Mouse (Mus musculus): ENCODE results near the gene Wfdc6a. TPM values are rescaled to one million over a fixed set of nuclear protein-coding genes. Genes with fewer than 3 reads are reported as not detected.

Gene Wfdc6a
- polyA plus RNA-seq, 1 experiment, result not detected

DNA sequence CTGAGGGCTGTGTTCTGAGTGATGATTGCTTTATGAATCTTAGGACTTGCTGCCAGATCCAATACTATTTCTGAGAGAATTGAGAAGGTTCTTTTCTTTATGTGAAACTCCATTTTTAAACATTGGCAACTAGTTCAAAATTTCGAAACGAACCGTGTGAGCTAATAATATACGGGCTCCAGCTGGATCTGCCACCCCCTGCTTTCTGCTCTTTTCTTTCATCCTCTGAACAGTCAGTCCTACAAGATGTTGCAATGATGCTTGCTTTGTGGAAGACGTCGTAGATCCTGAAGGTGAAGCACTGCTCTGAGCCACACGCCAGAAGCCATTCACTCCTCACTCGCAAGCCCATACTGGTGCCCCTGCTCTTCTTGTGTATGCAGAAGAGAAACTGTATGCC is 26.8 kb downstream of the Wfdc6a start:
- no peaks in the 10 kb centered on the region for H3K9me3 ChIP-seq (ENCODE audit: control insufficient read depth, low read length)
- H3K36me3 ChIP-seq (ENCODE audit: control insufficient read depth), result no peaks in the 10 kb centered on the region
- TF ChIP-seq TAL1 (IDR thresholded peaks at IDR 0.05; ENCODE audit: low read length) (no peak), GATA1 (IDR thresholded peaks at IDR 0.05; ENCODE audit: low read length) (no peak)
- H3K27me3 ChIP-seq (ENCODE audit: control insufficient read depth), result peaks cover 21% of the 10 kb centered on the region
- no peak overlapping the region for H3K4me3 ChIP-seq (replicated peaks)
- H3K4me1 ChIP-seq (ENCODE audit: control insufficient read depth), result no peaks in the 10 kb centered on the region

DNA sequence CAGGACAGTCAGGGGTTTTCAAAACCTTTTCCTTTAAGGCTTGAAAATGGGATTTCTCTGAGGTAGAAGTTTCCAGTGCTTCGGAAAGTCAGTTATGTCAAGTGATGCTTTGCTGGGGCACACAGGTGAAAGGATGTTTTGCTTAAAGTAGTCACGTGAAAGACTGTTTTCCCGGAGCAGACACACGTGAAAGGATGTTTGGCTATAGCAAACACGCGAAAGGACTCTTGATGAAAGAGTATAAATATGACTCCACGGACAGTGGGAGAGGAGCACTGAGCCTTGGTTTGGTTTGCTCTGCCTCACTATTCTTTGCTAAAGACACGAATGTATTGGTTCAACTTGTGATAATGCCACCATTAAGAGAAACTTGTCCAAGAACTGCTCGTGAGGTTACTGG is 33.7 kb downstream of the Wfdc6a start:
- no peaks in the 10 kb centered on the region for H3K36me3 ChIP-seq (ENCODE audit: control insufficient read depth)
- H3K27me3 ChIP-seq (ENCODE audit: control insufficient read depth), result no peaks in the 10 kb centered on the region
- H3K4me3 ChIP-seq (replicated peaks), result no peak overlapping the region
- no peaks in the 10 kb centered on the region for H3K4me1 ChIP-seq (ENCODE audit: control insufficient read depth)
- TF ChIP-seq GATA1 (IDR thresholded peaks at IDR 0.05; ENCODE audit: low read length) (no peak), TAL1 (IDR thresholded peaks at IDR 0.05; ENCODE audit: low read length) (no peak)
- H3K9me3 ChIP-seq (ENCODE audit: control insufficient read depth, low read length), result no peaks in the 10 kb centered on the region

DNA sequence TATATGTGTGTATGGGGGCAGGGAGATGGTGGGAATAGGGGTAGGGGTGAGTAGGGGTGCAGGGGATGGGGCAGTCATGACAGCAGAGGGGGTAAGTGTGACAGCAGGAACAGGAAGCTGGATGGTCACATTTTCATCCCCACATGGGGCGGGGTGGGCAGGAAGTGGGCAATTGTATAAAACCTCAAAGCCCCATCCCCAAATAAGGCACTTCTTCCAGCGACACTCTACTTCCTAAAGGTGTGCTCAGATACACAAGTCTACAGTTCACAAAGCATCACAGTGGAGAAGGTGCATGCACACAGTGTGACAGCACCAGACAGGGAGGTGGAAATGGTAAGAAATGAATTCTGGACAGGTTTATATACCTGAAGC is 34.4 kb downstream of the Wfdc6a start:
- Histone ChIP-seq H3K4me1 (ENCODE audit: control insufficient read depth) (no peaks in the 10 kb centered on the region), H3K27me3 (ENCODE audit: control insufficient read depth) (no peaks in the 10 kb centered on the region), H3K9me3 (ENCODE audit: control insufficient read depth, low read length) (no peaks in the 10 kb centered on the region), H3K36me3 (ENCODE audit: control insufficient read depth) (no peaks in the 10 kb centered on the region), H3K4me3 (replicated peaks) (no peak overlapping the region)
- TF ChIP-seq GATA1 (IDR thresholded peaks at IDR 0.05; ENCODE audit: low read length) (no peak), TAL1 (IDR thresholded peaks at IDR 0.05; ENCODE audit: low read length) (no peak)

GRCm38 (mm10) chr2:164549963-164550894 is 35.0 kb downstream of the Wfdc6a start:
- Histone ChIP-seq H3K36me3 (ENCODE audit: control insufficient read depth) (no peaks in the 10 kb centered on the region), H3K4me1 (ENCODE audit: control insufficient read depth) (no peaks in the 10 kb centered on the region), H3K27me3 (ENCODE audit: control insufficient read depth) (no peaks in the 10 kb centered on the region), H3K4me3 (replicated peaks) (no peak overlapping the region), H3K9me3 (ENCODE audit: control insufficient read depth, low read length) (no peaks in the 10 kb centered on the region)
- TF ChIP-seq GATA1 (IDR thresholded peaks at IDR 0.05; ENCODE audit: low read length) (no peak), TAL1 (IDR thresholded peaks at IDR 0.05; ENCODE audit: low read length) (no peak)

DNA sequence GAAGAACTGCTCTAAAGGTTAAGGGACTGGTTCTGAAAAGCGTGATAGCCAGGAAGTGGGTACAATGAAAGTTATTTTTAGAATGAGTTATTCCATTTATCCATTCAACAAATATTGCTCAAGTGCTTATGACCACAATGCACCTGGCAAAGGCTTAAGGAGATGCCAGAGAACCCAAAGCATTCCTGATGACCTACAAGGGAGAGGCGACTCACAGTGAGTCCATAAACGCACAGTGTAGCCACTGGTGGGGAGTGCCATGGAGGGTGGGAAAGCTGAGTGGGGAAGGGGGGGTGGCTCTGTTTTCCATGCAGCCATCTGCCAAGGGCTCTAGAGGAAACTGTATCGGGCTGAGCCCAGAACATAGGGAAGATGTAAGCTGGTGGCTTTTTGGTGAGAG is 35.9 kb downstream of the Wfdc6a start:
- no peaks in the 10 kb centered on the region for H3K36me3 ChIP-seq (ENCODE audit: control insufficient read depth)
- no peaks in the 10 kb centered on the region for H3K27me3 ChIP-seq (ENCODE audit: control insufficient read depth)
- no peaks in the 10 kb centered on the region for H3K9me3 ChIP-seq (ENCODE audit: control insufficient read depth, low read length)
- no peak overlapping the region for H3K4me3 ChIP-seq (replicated peaks)
- no peaks in the 10 kb centered on the region for H3K4me1 ChIP-seq (ENCODE audit: control insufficient read depth)
- TF ChIP-seq GATA1 (IDR thresholded peaks at IDR 0.05; ENCODE audit: low read length) (no peak), TAL1 (IDR thresholded peaks at IDR 0.05; ENCODE audit: low read length) (no peak)

- H3K4me3 ChIP-seq (replicated peaks), result no peak overlapping the region
- H3K4me1 ChIP-seq (ENCODE audit: control insufficient read depth), result no peaks in the 10 kb centered on the region
- no peaks in the 10 kb centered on the region for H3K9me3 ChIP-seq (ENCODE audit: control insufficient read depth, low read length)
- TF ChIP-seq TAL1 (IDR thresholded peaks at IDR 0.05; ENCODE audit: low read length) (no peak), GATA1 (IDR thresholded peaks at IDR 0.05; ENCODE audit: low read length) (no peak)
- no peaks in the 10 kb centered on the region for H3K36me3 ChIP-seq (ENCODE audit: control insufficient read depth)
- H3K27me3 ChIP-seq (ENCODE audit: control insufficient read depth), result no peaks in the 10 kb centered on the region
Measured at GRCm38 (mm10) chr2:164544454-164545097, 40.7 kb downstream of the Wfdc6a start.

- no peak overlapping the region for H3K4me3 ChIP-seq (replicated peaks)
- TF ChIP-seq TAL1 (IDR thresholded peaks at IDR 0.05; ENCODE audit: low read length) (no peak), GATA1 (IDR thresholded peaks at IDR 0.05; ENCODE audit: low read length) (no peak)
- H3K36me3 ChIP-seq (ENCODE audit: control insufficient read depth), result no peaks in the 10 kb centered on the region
- no peaks in the 10 kb centered on the region for H3K4me1 ChIP-seq (ENCODE audit: control insufficient read depth)
- H3K27me3 ChIP-seq (ENCODE audit: control insufficient read depth), result no peaks in the 10 kb centered on the region
- no peaks in the 10 kb centered on the region for H3K9me3 ChIP-seq (ENCODE audit: control insufficient read depth, low read length)
Measured at GRCm38 (mm10) chr2:164543745-164544144, 41.5 kb downstream of the Wfdc6a start.

DNA sequence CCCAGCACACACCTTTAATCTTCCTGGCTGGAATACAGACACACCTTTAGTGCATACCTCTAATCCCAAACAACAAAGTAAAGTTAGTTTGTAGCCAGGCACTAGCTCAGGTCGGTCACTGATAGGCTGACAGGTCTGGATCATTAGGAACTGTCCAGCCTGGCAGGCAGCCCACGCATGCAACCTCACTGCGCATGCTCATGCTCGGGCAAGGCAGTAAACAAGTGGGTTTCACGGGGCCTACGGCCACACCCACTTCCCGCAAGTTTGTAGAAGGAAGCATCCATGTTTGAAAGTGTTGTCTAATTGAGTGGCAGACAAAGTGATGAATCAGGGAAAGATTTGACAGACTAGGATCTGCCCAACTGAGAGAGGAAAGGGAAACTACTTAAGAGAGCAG is 42.6 kb downstream of the Wfdc6a start:
- Histone ChIP-seq H3K4me3 (replicated peaks) (no peak overlapping the region), H3K9me3 (ENCODE audit: control insufficient read depth, low read length) (no peaks in the 10 kb centered on the region), H3K27me3 (ENCODE audit: control insufficient read depth) (no peaks in the 10 kb centered on the region), H3K4me1 (ENCODE audit: control insufficient read depth) (no peaks in the 10 kb centered on the region), H3K36me3 (ENCODE audit: control insufficient read depth) (no peaks in the 10 kb centered on the region)
- no peak for TF ChIP-seq GATA1 (IDR thresholded peaks at IDR 0.05; ENCODE audit: low read length)
- TF ChIP-seq TAL1 (IDR thresholded peaks at IDR 0.05; ENCODE audit: low read length), result no peak

DNA sequence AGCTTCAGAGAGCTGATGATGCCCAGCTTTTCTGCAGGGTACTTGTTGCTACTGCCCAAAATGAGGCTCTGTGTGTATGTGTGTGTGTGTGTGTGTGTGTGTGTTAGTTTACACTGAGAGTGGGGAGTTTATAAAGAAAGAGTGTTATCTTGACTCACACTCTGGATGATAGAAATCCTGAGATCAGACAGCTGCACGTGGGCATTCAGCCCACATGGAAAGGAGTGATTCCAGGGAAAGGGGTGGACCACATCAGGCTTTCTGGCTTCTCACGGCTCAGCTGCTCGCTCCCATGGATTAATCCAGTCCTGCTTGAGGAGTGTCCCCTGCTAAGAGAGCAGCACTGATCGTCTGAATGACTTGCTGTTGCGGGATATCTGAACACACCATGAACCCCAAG is 43.1 kb downstream of the Wfdc6a start:
- H3K4me3 ChIP-seq (replicated peaks), result no peak overlapping the region
- H3K27me3 ChIP-seq (ENCODE audit: control insufficient read depth), result no peaks in the 10 kb centered on the region
- no peaks in the 10 kb centered on the region for H3K4me1 ChIP-seq (ENCODE audit: control insufficient read depth)
- no peaks in the 10 kb centered on the region for H3K9me3 ChIP-seq (ENCODE audit: control insufficient read depth, low read length)
- no peaks in the 10 kb centered on the region for H3K36me3 ChIP-seq (ENCODE audit: control insufficient read depth)
- TF ChIP-seq GATA1 (IDR thresholded peaks at IDR 0.05; ENCODE audit: low read length) (no peak), TAL1 (IDR thresholded peaks at IDR 0.05; ENCODE audit: low read length) (no peak)
